Mouse (Mus musculus) limb, embryonic 10.5 days (tissue): ENCODE data around the gene Adssl1. TPM values are rescaled to one million over a fixed set of nuclear protein-coding genes. Genes with fewer than 3 reads are reported as not detected.

Experiments used
- DNase-seq: peaks from one replicate; pipeline ENCODE4 v3.0.0-alpha.2; 2017; ENCODE audit warnings: low spot score
- H3K27ac ChIP-seq: fragments of 300-500 bp; sonication (generic); 2 replicates; pipeline ENCODE4 v1.5.1; 2016; ENCODE audit warnings: mild to moderate bottlenecking
- H3K27me3 ChIP-seq: fragments of 300-500 bp; sonication (generic); 2 replicates; pipeline ENCODE4 v1.6.1; 2016; ENCODE audit warnings: low read depth, mild to moderate bottlenecking; ENCODE audit not compliant: poor library complexity, severe bottlenecking
- H3K36me3 ChIP-seq: fragments of 300-500 bp; sonication (generic); 2 replicates; pipeline ENCODE4 v1.6.1; 2016; ENCODE audit warnings: mild to moderate bottlenecking, moderate library complexity
- H3K4me1 ChIP-seq: fragments of 300-500 bp; sonication (generic); 2 replicates; pipeline ENCODE4 v1.6.1; 2016
- H3K4me3 ChIP-seq: fragments of 300-500 bp; sonication (generic); 2 replicates; pipeline ENCODE4 v1.5.1; 2016; ENCODE audit warnings: mild to moderate bottlenecking, moderate library complexity
- H3K9me3 ChIP-seq: fragments of 300-500 bp; sonication (generic); replicated peaks from 2 replicates; pipeline ENCODE4 v1.6.1; 2016; ENCODE audit warnings: mild to moderate bottlenecking
- WGBS: fragments of 180-500 bp; shearing (Covaris S2); methylation state at CpG from one replicate; pipeline ENCODE4 v1.1.7; 2016; 5-methylcytosine and 5-hydroxymethylcytosine counted together
- polyA plus RNA-seq: library from polyadenylated mRNA; unstranded; fragments of >200 nt; fragmentation: Nextera tagmentation; extraction: Ambion mirVana; gene quantifications from 2 replicates; pipeline ENCODE4 v1.2.1, GENCODE M21; 2016

Gene Adssl1
- polyA plus RNA-seq, 1 experiment from 2014 or later = 3.0 TPM

DNA sequence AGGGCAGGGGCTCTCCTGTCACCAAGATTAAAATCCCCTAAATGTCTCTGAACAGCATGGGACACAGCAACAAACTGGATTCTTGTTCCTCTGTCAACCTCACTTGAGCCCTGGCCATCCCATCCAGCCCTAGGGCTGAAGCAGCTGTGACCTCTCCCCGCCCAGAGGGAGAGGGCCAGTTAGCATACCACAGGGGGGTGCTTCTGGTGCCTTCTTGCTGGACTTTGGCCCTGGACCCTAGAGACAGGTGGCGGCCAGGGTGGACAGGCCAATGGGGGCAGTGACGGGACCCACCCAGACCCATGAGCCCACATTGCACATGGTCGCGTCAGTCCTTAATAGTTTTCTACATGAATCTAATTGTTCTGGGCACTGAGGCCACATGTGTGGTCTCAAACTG, 34.2 kb downstream of the Adssl1 start:
- WGBS = 91% methylated on average over 5 of the region's 5 CpGs
- Histone ChIP-seq H3K27ac (no peak overlapping the region), H3K36me3 (peaks cover 100% of the 10 kb centered on the region)

GRCm38 (mm10) chr12:112658619-112659018, 38.8 kb downstream of the Adssl1 start:
- 95% methylated on average over 7 of the region's 7 CpGs for WGBS
- Histone ChIP-seq H3K36me3 (peaks cover 100% of the 10 kb centered on the region), H3K27ac (no peak overlapping the region), H3K4me1 (peaks cover 15% of the 10 kb centered on the region), H3K27me3 (no peaks in the 10 kb centered on the region), H3K4me3 (no peak overlapping the region), H3K9me3 (no peaks in the 10 kb centered on the region)
- DNase-seq = no peak

More for the DNA sequence above, 34.2 kb downstream of the Adssl1 start:
- Histone ChIP-seq H3K4me1 (no peaks in the 10 kb centered on the region), H3K27me3 (no peaks in the 10 kb centered on the region), H3K4me3 (no peak overlapping the region), H3K9me3 (no peaks in the 10 kb centered on the region)
- DNase-seq = no peak

GRCm38 (mm10) chr12:112659109-112659508, 39.3 kb downstream of the Adssl1 start:
- H3K36me3 ChIP-seq = peaks cover 100% of the 10 kb centered on the region
- peaks cover 20% of the 10 kb centered on the region for H3K4me1 ChIP-seq
- no peak for DNase-seq
- no peak overlapping the region for H3K4me3 ChIP-seq
- H3K27me3 ChIP-seq = no peaks in the 10 kb centered on the region
- 84% methylated on average over 6 of the region's 6 CpGs for WGBS
- no peaks in the 10 kb centered on the region for H3K9me3 ChIP-seq
- no peak overlapping the region for H3K27ac ChIP-seq

DNA sequence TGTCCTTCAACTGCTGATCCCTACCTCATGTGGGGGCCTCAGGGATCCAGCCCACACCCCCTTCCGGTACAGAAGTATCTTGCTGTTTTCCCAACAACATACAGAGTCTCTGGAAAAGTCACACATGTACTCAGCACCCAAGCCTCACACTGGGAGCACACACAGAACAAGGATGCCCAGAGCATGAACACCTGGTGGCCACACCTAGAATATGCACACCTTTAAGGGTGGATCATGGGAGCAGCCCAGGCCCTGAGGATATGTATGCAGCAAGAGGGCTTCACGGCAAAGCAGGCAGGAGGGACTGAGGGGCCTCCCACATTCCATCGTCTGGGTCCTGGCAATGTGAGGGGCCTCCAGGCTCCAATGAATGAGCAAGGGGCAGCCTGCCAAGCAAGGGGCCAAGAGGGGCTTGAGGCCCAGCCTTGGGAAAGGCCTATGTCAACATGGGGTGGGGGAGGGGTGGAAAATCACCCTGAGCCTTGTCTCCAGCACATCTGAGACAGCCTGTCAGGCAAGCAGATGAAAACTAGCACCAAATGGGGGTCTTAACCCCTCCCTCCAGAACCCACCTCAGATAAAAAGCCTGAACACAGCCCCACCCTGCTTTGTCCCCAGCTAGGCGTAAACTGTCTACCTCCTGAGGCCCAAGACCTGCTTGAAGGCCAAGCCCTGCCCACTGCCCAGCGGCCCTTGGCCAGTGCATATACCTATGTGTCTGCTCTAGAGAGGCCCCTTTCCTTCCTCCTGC, 40.9 kb downstream of the Adssl1 start:
- H3K27me3 ChIP-seq = no peaks in the 10 kb centered on the region
- WGBS = 56% methylated on average over 5 of the region's 5 CpGs
- H3K27ac ChIP-seq = 0 out of 2 replicates have a peak overlapping the region, but pooled peaks have one; percentile 19
- no peak overlapping the region for H3K4me3 ChIP-seq
- H3K4me1 ChIP-seq = peaks cover 25% of the 10 kb centered on the region
- no peak for DNase-seq
- H3K36me3 ChIP-seq = peaks cover 100% of the 10 kb centered on the region
- H3K9me3 ChIP-seq = no peaks in the 10 kb centered on the region

DNA sequence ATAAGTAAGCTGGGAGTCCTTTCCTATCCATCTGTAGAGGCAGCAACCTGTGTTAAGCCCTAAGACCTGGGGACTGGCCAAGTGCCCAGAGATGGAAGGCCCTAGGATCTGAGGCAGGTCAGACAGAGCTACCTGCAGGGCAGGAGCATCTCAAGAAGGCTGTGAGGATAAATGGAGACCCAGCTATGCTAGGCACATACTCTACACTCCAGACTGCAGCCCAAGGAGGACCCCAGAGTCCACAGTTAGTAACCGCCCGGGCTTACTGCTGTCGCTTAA, 41.4 kb downstream of the Adssl1 start:
- Histone ChIP-seq H3K27me3 (no peaks in the 10 kb centered on the region), H3K9me3 (no peaks in the 10 kb centered on the region), H3K36me3 (peaks cover 100% of the 10 kb centered on the region), H3K4me3 (no peak overlapping the region), H3K4me1 (peaks cover 25% of the 10 kb centered on the region), H3K27ac (0 out of 2 replicates have a peak overlapping the region, but pooled peaks have one; percentile 10)
- 88% methylated on average over 3 of the region's 3 CpGs for WGBS
- no peak for DNase-seq

- no peak overlapping the region for H3K4me3 ChIP-seq
- H3K27me3 ChIP-seq = no peaks in the 10 kb centered on the region
- peaks cover 25% of the 10 kb centered on the region for H3K4me1 ChIP-seq
- H3K27ac ChIP-seq = no peak overlapping the region
- DNase-seq = no peak
- H3K9me3 ChIP-seq = no peaks in the 10 kb centered on the region
- peaks cover 100% of the 10 kb centered on the region for H3K36me3 ChIP-seq
- WGBS = 88% methylated on average over 9 of the region's 9 CpGs
Observed at GRCm38 (mm10) chr12:112661851-112662250, 42.0 kb downstream of the Adssl1 start.

DNA sequence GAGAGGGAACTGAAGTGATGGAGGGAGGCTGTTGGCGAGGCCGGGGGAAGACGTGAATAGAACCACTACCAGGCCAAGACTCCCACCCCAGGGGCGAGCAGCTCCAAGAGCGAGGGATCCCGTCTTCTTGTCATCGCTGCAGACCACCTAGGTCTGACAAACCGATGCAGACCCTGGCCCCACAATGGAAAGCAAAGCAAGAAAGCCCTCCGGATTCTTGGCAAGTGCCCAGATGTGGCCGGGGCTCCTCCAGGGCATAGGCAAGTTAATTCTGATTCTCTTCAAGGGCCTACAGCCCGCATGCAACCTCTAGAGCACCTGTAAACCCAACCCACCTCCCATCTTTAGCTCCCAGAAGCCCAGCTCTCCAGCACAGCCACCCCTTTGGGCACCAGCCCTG, 43.5 kb downstream of the Adssl1 start:
- WGBS = 91% methylated on average over 11 of the region's 11 CpGs
- no peak overlapping the region for H3K4me3 ChIP-seq
- H3K4me1 ChIP-seq = peaks cover 25% of the 10 kb centered on the region
- no peak for DNase-seq
- no peaks in the 10 kb centered on the region for H3K9me3 ChIP-seq
- H3K27ac ChIP-seq = no peak overlapping the region
- no peaks in the 10 kb centered on the region for H3K27me3 ChIP-seq
- H3K36me3 ChIP-seq = peaks cover 100% of the 10 kb centered on the region

- H3K4me1 ChIP-seq = peaks cover 25% of the 10 kb centered on the region
- no peaks in the 10 kb centered on the region for H3K9me3 ChIP-seq
- 95% methylated on average over 12 of the region's 12 CpGs for WGBS
- peaks cover 100% of the 10 kb centered on the region for H3K36me3 ChIP-seq
- DNase-seq = no peak
- H3K27ac ChIP-seq = no peak overlapping the region
- H3K4me3 ChIP-seq = no peak overlapping the region
- no peaks in the 10 kb centered on the region for H3K27me3 ChIP-seq
Observed at GRCm38 (mm10) chr12:112663716-112664115, 43.9 kb downstream of the Adssl1 start.

DNA sequence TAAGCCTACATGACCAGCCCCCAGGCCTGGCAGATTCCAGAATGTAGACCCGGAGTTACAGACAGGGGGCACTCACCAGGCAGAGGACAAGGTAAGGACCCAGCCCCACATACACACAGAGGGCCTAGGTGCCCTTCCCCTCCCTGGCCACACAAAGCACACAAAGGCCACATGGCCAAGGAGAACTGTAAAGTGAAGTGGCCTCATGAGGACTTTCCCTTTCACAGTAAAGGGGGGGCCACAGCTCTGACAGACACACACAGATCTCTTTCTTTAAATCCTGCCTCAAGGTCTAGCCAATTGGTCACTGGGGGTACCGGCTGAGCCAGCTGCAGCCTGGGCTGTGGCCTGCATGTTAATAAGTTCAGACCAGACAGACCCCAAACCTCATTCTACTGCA, 44.3 kb downstream of the Adssl1 start:
- Histone ChIP-seq H3K27me3 (no peaks in the 10 kb centered on the region), H3K27ac (no peak overlapping the region), H3K4me3 (no peak overlapping the region), H3K9me3 (no peaks in the 10 kb centered on the region), H3K36me3 (peaks cover 100% of the 10 kb centered on the region), H3K4me1 (peaks cover 25% of the 10 kb centered on the region)
- 71% methylated on average over 2 of the region's 2 CpGs for WGBS
- DNase-seq = no peak

DNA sequence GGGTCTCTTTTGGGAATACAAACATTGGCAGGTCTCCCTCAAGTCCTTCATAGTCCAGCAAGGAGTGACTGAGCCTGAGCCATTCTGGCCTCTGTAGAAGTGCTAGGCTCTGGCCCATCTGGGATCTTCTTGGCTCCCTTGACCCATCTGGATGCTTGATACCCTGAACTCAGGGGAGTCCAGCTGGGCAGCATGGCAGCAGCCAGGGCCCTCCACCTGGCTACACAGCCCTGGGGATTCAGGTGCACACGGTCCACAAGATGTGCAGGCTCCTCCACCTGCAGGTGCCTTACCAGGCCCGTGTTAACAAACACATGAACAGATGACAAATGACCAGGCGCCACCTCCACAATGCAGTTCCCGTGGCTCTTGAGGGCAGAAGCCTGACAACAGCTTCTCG, 44.8 kb downstream of the Adssl1 start:
- DNase-seq = no peak
- H3K27ac ChIP-seq = no peak overlapping the region
- 80% methylated on average over 5 of the region's 5 CpGs for WGBS
- H3K4me1 ChIP-seq = peaks cover 25% of the 10 kb centered on the region
- H3K27me3 ChIP-seq = no peaks in the 10 kb centered on the region
- H3K4me3 ChIP-seq = no peak overlapping the region
- peaks cover 100% of the 10 kb centered on the region for H3K36me3 ChIP-seq
- H3K9me3 ChIP-seq = no peaks in the 10 kb centered on the region

GRCm38 (mm10) chr12:112665445-112665844, 45.6 kb downstream of the Adssl1 start:
- H3K4me1 ChIP-seq = peaks cover 27% of the 10 kb centered on the region
- H3K36me3 ChIP-seq = peaks cover 100% of the 10 kb centered on the region
- DNase-seq = no peak
- H3K9me3 ChIP-seq = no peaks in the 10 kb centered on the region
- no peak overlapping the region for H3K27ac ChIP-seq
- no peaks in the 10 kb centered on the region for H3K27me3 ChIP-seq
- H3K4me3 ChIP-seq = no peak overlapping the region
- WGBS = 85% methylated on average over 18 of the region's 18 CpGs

GRCm38 (mm10) chr12:112665881-112666544, 46.2 kb downstream of the Adssl1 start:
- Histone ChIP-seq H3K9me3 (no peaks in the 10 kb centered on the region), H3K4me3 (no peak overlapping the region), H3K4me1 (peaks cover 27% of the 10 kb centered on the region), H3K27me3 (no peaks in the 10 kb centered on the region), H3K36me3 (peaks cover 100% of the 10 kb centered on the region), H3K27ac (no peak overlapping the region)
- DNase-seq = no peak
- 91% methylated on average over 9 of the region's 9 CpGs for WGBS

DNA sequence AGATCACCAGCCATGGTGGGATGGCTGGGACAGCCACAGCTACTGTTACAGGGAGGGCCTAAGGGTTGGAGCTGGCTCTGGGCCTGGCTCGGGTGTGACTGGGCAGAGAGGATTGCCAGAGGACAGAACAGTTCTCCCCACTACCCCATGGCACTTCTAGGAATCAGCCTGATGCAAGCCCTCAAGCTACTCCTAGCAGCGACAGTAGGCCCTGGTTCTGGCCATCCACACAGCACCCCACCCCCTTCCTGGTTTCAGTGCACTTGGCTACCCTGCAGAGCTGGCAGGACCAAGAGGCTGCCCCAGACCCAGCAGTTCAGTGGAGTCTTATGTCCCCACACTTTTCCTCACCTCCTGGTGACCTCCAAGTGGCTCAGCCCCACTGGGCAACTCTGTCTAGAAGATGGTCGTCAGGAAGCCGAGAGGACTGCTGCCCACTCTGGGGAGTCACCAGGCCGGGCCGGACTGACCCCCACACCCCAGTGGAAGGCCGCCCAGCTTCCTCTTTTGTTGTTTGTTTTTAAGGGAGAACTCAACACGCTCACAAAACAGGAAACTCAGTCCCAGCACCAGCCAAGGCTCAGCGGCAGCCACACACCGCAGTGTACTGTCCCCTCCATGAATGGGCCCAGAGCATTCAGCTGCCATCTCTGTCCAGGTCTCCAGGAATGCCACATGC, 47.9 kb downstream of the Adssl1 start:
- Histone ChIP-seq H3K9me3 (no peaks in the 10 kb centered on the region), H3K4me1 (peaks cover 38% of the 10 kb centered on the region), H3K36me3 (peaks cover 96% of the 10 kb centered on the region), H3K4me3 (no peak overlapping the region), H3K27me3 (no peaks in the 10 kb centered on the region), H3K27ac (no peak overlapping the region)
- no peak for DNase-seq
- WGBS = 84% methylated on average over 10 of the region's 10 CpGs
